Mouse (Mus musculus) frontal cortex, adult 2 months (tissue): ENCODE measurements around the gene Usp13. TPM values are rescaled to one million over a fixed set of nuclear protein-coding genes. Genes with fewer than 3 reads are reported as not detected.
A peak's percentile ranks its signal among the peaks of the same experiment; 100 is the strongest.

Experiments used
- DNase-seq, 2 experiments: peaks; one replicate each; pipeline ENCODE4 v3.0.0; 2022; ENCODE audit warnings: low spot score in 1 of 2; ENCODE audit errors: extremely low spot score in 1 of 2
- polyA plus RNA-seq: library from polyadenylated mRNA; depleted of rRNA; stranded (reverse); fragments of >200 nt; gene quantifications from 2 replicates; pipeline ENCODE4 v1.2.3, GENCODE M21; 2012; rRNA removed

Usp13 gene
- 11.5 and 11.9 TPM in 2 replicates for polyA plus RNA-seq

DNA sequence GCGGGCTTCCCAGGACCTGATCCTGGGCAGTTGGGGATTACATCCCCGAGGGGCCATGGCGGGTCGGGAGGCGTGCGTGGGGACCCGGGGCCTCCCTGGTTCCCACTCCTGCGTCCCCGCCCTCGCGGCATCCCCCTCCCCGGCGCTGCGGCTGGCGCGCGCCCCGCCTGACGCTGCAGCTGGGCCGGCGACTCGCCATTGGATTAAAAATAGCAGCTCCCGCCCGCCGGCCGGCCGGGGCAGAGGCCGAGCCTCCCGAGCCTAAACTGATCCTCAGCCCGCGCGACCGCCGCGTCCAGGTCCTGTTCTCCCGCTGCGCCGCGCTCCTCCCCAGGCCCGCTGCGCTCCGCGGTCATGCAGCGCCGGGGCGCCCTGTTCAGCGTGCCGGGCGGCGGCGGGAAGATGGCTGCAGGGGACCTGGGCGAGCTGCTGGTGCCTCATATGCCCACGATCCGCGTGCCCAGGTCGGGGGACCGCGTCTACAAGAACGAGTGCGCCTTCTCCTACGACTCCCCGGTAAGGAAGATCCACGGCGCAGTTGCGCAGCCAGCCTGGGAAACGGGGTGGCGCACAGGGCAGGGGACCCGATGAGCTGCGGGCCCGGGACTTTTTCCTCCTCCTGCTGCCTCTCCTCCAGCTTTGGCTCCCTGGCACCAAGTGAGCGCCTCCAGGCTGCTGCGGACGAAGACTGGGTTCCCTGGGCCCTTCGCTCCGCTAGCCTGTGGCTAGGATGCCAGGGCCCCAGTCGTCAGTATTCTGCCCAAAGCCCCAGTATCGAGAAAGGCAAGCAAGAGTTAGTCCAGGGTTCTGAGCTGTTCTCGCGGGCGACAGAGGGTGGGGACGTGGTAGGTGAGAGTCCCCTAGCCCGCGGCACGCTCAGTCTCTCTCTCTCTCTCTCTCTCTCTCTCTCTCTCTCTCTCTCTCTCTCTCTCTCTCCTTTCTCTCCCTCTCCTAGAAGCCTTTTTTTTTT is at the start of gene Usp13:
Gene Usp13 (plus strand): TSS at position 190 of the 970 bp plus-strand sequence.
- peak; percentile 26 to 62 for DNase-seq

DNA sequence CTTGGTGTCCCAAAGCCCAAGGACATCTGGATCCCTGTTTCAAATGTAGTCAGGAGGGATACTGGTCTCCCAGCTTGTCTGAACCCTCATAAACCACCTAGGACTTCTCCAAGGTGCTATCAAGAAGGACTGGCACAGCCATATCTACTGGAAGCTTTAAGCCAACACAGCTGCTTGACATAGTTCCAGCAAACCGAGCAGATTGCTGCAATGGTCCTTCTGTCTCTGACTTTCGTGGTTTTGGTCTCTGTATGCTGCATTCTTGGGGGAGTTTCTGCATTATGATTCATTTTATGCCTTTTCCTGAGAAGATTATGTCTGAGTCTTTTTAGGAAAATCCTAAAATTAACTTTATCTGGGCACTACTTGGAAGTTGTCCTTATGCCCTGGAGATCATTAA is 46.6 kb upstream of the Usp13 start:
- no peak for DNase-seq

GRCm38 (mm10) chr3:32817001-32817356 is 367 bp upstream of the Usp13 start:
- peak in 1 of 2 experiments; percentile 58 for DNase-seq

DNA sequence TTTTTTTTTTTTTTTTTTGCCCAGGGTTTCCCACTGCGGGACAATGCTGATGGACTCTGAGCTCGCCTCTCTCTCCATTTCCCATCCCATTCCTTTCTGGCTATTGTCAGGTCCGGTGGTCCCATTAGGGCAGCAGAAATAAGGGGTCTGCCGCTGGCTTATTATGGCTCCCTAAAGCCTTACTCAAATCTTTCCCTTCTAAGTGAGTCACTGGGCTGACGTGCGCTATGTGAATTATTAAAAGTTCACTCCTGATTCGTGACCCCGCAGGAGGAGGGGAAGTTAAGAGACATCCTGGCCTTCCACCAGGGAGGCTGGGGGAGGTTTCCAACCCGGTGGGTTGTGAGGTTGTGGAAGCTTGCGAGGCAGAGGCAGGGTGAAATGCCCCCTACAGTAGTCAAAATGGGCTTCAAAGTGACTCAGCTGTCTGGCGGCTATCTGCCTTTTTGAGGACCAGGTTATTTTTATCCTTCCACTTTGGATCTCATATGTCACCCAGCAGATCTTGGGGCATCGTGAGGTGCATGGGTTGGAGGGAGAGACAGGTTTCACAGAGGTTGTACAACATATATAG is 1.1 kb downstream of the Usp13 start:
- peak in 1 of 2 experiments; percentile 28 for DNase-seq

DNA sequence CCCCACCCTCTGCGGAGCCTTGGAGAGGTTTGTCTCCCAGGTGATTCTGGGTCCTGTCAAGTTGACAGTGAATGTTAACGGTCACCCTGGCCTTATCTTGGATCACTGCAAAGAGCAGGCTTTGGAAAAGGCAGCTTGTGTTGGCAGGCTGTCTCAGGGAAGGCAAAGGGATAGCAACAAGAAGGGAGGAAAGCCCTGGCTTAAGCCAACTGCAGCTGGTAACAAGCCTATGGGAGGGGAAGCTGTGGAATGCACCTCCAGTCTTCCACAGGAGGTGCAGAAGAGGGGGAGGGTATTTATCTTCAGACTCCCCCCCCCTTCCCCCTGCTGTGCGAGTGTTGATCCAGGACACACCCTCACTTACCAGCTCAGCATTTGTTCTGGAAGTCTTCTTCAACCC is 5.3 kb downstream of the Usp13 start:
- no peak for DNase-seq

DNA sequence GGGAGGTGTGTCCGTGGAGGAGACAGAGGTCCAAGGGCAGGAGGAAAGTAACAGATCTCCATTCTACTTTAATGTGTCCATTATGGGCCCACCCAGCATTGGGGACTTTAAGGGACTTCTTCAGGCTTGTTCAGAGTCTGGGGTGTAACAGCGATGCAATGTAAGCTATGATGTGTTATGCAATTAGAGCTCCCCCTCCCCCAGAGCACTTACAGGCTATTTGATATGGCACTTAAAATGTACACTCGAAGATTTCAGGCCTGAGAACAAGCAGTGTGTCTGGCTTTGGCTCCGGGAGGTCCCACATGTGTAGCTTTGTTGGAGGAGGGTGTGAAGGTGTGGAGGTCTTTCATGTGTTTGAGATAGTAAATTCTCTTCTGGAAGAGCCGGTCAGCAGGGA is 7.6 kb downstream of the Usp13 start:
- no peak for DNase-seq

DNA sequence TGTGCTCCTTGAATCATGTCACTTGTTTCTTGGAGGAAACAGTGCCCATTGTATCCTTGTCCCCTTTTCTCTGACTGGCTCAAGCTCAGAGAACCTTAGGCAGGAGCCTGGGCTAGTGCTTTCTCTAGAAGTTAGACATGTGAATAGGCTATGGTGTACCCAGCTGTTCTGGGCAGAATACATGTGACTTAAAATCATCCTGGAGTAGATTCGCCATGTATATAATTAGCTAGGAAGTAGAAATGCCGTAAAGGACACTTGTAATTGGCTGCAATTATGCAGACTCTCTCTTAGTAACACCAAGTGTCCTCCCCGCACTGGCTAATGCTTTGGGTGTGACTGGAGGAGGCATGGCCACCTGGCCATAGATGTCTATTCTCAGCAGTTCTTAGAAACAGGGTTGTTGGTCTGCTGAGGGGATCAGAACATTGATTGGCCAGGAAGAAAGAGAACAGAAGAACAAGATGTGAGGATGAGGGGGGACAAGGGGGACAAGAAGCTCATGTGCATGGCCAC is 8.7 kb downstream of the Usp13 start:
- peak in 1 of 2 experiments; percentile 26 for DNase-seq

DNA sequence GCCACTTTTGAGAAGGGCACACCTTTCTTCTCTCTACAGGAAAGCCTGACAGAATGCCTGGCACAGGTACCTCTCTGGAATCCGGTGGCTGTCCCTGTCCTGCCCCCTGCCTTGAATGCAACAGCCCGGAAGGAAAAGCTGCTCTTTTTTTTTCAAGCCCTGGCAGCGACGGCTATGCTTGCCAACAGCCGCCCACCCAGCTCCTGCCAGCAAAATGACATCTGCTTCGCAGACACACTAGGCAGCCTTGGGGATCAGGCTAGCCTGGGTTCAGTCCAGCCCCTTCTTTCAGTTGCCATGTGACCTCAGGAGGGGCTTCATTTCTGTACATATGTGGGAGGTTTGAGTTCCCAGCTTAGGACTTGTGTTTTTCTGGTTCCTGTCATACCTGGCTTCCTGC is 9.4 kb downstream of the Usp13 start:
- peak; percentile 25 to 71 for DNase-seq

DNA sequence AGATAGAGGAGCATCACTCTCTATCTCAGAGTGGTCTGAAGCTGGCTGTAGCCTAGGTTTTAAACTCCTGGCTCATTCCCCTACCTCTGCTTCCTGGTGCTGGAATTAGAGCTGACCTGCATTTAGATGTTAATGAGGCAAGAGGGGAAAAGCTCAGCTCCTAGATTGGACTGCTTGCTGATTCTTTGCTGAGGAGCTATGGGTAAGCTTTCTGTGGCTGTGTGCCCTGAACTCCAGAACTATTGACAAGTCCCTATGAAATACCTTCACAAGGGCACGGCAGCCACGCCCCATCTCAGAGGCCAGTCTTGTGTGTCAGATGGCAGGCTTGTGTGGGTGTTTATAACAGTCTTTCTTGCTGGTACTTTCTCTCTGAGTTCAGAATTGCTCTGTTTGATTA is 16.5 kb downstream of the Usp13 start:
- no peak for DNase-seq

DNA sequence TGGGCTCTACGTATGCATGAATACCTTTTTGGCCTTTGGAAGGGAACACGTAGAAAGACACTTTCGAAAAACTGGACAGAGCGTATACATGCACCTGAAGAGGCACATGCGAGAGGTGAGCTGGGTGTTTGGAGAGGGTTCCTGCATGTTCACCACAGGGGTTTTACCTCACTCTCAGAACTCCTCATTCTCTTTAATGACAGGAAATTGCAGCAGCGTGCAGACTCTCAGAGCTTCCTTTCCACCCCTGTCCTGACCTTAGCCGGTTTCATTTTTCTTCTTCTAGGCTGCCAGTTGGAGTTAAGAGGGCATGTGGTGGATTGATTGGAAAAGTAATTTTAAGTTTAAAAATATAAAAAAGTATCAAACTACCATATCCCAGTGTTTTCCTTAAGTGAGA is 20.5 kb downstream of the Usp13 start:
- no peak for DNase-seq

DNA sequence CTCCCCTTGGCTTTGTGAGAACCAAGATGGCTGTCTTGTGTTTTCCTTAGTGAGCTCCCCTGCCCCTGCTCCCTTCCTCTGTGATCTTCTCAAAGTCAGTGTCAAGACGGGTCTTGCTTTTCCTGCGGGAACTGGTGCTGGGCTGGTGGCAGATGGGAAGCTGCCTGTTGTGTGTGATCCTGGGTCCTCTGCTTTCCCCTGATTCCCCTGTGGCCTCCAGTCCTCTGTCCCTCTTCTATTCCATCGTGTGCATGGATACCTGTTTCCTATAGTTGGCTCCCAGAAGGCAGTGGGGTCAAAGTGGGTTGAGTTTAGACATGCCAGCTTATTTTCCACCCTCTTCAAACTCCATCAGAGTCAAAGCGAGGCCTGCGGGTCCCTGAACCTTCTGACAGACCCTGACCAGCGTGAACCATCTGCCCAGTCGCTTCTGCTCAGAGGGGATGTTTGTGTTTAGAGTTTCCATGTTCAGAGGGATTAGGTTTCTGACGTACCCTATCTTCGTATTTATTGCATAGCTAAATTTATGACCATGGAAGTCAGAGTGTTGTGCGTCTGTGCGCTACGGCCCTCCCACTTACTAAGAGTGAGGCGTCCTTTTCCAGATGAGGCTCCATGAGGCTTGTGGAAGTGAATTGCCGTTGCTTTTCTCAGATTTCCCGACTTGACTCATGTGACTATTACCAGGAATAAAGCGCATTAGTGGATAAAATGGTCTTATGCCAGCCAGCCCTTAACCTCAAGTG is 39.2 kb downstream of the Usp13 start:
- DNase-seq: no peak

DNA sequence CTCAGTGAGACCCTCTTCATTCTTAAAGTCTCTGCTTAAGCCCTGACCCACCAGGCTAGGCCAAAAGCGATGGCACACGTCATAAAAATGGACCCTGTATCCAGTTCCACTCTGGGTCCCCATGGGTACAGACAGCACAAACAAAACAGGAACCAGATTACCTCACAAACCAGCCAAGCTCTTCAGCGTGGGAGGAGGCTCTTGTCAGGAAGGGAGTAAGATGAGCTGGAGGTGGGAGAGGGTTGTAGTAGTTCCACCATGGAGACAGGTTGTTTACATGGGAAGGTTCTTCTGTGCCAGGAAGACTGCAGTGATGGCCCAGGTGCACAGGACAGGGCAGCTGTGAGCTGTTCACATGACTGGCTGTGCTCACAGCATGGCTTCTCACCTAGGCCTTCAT is 53.7 kb downstream of the Usp13 start:
- peak in 1 of 2 experiments; percentile 12 for DNase-seq

GRCm38 (mm10) chr3:32886386-32886785 is 69.0 kb downstream of the Usp13 start:
- DNase-seq: no peak

DNA sequence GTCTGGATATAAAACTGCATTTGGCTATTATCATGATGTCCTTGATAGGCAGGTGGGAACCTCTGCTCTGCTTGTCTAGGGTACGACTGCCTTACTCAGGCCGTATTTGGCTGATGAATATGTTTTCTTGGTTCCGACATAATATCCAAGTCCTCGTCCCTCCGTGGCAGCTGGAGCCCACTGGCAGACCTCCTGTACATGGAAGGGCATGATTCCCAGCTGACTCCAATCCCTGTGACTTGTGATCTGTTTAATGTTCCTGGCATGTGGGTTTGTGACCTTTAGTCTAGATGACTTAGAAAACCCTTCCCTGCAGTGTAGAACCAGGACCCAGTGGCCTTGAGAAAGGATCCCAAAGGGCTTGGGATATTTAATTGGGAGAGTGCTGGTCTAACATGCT is 71.5 kb downstream of the Usp13 start:
- DNase-seq: no peak

- DNase-seq: no peak
Observed at GRCm38 (mm10) chr3:32890174-32890573, 72.8 kb downstream of the Usp13 start.

DNA sequence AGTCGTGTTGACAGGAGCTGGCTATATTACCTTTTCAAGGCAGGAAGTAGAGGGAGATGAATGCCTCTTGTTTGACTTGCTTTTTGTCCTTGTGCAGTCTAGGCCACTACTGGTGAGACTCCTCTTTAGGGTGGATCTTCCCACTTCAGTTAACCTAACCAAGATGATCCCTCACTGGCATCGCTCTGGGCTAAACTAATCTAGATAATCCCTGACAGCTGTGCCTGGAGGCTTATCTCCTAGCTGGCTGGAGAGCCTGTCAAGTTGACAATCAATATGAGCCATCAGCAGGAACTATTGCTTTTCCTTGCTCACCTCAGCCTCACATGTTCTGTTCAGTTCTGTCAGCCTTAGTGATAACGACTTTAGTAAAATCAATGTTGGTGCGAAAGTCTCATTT is 86.1 kb downstream of the Usp13 start:
- no peak for DNase-seq

DNA sequence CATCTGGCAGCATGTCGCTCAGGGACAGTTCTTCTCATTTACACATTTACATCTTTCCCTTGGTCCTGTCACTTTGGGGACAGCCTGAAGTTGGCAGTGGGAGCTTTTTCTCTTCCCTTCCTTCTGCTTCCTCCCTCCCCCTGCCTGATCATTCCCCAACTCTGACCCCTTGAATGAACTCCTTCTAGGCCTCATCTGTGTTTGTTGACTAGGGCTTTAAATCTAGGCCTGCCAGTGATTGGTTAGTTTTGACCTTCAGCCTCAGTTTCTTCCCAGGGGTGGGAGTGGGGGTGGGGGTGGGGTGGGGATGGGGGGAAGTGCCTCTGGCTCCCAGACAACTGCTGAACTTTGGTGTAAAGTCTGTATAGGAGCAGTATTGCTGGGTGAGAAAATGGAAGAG is 87.3 kb downstream of the Usp13 start:
- DNase-seq: no peak

DNA sequence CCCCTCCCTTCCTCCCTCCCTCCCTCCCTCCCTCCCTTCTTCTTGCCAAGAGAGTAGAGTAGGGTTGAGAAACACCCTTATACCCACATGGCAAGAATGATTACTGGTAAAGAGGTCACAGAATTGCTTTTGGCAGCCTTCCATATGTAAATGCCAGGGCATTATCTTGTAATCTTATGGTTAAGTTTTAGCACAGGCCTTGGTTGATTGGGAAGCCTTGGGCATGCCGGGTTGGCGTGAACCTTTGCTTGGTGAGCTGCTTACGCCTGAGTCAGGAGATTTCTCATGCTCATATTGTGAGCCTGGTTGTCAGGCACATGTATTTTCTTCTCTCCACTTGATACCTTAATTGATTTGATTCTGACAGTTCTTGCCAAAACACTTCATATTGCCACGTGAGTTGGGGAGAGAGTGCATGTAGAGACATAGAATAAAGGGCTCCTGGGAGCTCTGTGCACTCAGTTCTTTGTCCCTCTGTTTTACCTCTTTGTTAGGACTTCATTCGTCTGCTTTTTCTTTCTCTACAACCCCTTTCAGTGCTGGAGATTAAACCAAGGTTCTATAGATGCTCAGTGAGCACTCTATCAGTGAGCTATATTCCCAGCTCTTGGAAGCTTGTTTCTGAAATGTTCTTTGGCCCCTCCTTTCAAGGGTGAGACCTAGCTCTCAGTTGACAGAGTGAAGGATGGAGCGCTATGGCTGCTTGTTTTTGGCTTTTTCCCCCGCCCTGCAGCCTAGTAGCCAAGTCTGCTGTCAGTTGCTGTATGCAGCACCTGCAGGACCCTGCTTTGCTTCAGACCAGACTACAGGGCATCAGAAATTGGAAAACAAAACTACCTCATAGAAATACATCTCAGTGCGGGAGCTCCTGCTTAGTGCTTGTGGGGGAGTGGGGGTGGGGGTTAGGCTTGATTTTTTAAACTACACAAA is 88.8 kb downstream of the Usp13 start:
- DNase-seq: no peak

DNA sequence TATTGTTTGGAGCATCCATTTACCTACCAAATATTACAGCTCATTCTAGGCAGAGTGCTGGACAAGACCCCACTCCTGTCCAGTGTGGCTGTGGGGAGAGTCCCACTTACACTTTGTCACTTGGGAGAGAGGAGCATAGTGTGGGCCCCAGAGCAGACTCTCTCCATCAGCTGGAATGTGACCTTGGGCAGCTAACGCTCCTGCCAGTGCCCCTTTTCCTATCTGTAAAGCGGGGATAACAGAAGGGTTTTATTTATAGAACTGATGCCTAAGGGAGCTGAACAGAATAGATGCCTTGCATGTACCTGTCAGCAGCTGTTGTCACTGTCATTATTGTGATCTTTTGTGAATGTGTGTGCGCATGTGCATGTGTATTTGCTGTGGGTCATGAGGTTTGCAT is 91.1 kb downstream of the Usp13 start:
- DNase-seq: no peak

GRCm38 (mm10) chr3:32910071-32910551 is 92.8 kb downstream of the Usp13 start:
- peak; percentile 32 to 65 for DNase-seq
